Mouse (Mus musculus) limb, embryonic 12.5 days (tissue): ENCODE measurements around the gene Sik2. TPM values are rescaled to one million over a fixed set of nuclear protein-coding genes. Genes with fewer than 3 reads are reported as not detected.

Source experiments
- ATAC-seq: fragments of 200-750 bp; cut with Nextera tagmentation; 2 replicates; pipeline ENCODE4 v1.8.0; 2017; ENCODE audit warnings: low read depth, moderate TSS enrichment; ENCODE audit not compliant: insufficient number of reproducible peaks, insufficient read depth, low FRiP score, low TSS enrichment
- H3K27ac ChIP-seq: fragments of 300-500 bp; sonication (generic); 2 replicates; pipeline ENCODE4 v1.5.1; 2016; ENCODE audit warnings: mild to moderate bottlenecking, moderate library complexity
- H3K27me3 ChIP-seq: fragments of 300-500 bp; sonication (generic); 2 replicates; pipeline ENCODE4 v1.6.1; 2016; ENCODE audit warnings: mild to moderate bottlenecking, moderate library complexity
- H3K36me3 ChIP-seq: fragments of 300-500 bp; sonication (generic); 2 replicates; pipeline ENCODE4 v1.6.1; 2016; ENCODE audit warnings: mild to moderate bottlenecking, moderate library complexity
- H3K4me1 ChIP-seq: fragments of 300-500 bp; sonication (generic); replicated peaks from 2 replicates; pipeline ENCODE4 v1.6.1; 2016
- H3K4me2 ChIP-seq: fragments of 300-500 bp; sonication (generic); 2 replicates; pipeline ENCODE4 v1.6.1; 2016; ENCODE audit warnings: mild to moderate bottlenecking, moderate library complexity
- H3K4me3 ChIP-seq: fragments of 300-500 bp; sonication (generic); replicated peaks from 2 replicates; pipeline ENCODE4 v1.5.1; 2016; ENCODE audit warnings: mild to moderate bottlenecking
- H3K9ac ChIP-seq: fragments of 300-500 bp; sonication (generic); replicated peaks from 2 replicates; pipeline ENCODE4 v1.6.1; 2016; ENCODE audit warnings: mild to moderate bottlenecking, moderate library complexity
- H3K9me3 ChIP-seq: fragments of 300-500 bp; sonication (generic); 2 replicates; pipeline ENCODE4 v1.6.1; 2016; ENCODE audit warnings: mild to moderate bottlenecking, moderate library complexity
- WGBS: fragments of 180-500 bp; shearing (Covaris S2); methylation state at CpG from one replicate; pipeline ENCODE4 v1.1.7; 2016; 5-methylcytosine and 5-hydroxymethylcytosine counted together
- polyA plus RNA-seq: library from polyadenylated mRNA; unstranded; fragments of >200 nt; fragmentation: Nextera tagmentation; extraction: Ambion mirVana; gene quantifications from 2 replicates; pipeline ENCODE4 v1.2.1, GENCODE M21; 2016

Sik2 gene
- polyA plus RNA-seq, 1 experiment from 2014 or later = 16.9 TPM

GRCm38 (mm10) chr9:50850271-50850670, 158.6 kb downstream of the Sik2 start:
- Histone ChIP-seq H3K4me2 (no peak overlapping the region), H3K27ac (no peak overlapping the region), H3K36me3 (no peaks in the 10 kb centered on the region), H3K9me3 (no peaks in the 10 kb centered on the region), H3K27me3 (no peaks in the 10 kb centered on the region), H3K9ac (no peak overlapping the region), H3K4me3 (no peak overlapping the region), H3K4me1 (peaks cover 41% of the 10 kb centered on the region)
- no peak for ATAC-seq
- WGBS = 31% methylated on average over 11 of the region's 11 CpGs

DNA sequence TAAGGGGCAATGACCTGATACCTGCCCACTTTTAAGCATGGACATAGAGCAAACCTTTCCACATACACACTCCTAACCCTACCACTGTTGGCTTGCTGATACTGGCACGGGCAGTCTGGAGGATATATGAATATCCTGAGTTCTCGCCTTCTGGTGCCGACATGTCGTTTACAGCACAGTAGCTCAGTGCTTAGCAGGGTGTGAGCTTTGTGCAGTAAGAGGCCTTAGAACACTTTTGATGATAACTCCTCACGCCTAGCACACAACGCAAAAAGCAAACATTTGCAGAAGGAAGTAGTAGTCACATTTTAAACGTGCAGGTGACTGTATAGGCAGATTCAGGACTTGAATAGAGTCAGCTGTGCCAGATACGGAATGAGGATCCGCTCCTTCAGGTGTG, 159.1 kb downstream of the Sik2 start:
- WGBS = 75% methylated on average over 9 of the region's 9 CpGs
- Histone ChIP-seq H3K9ac (no peak overlapping the region), H3K36me3 (no peaks in the 10 kb centered on the region), H3K27me3 (no peaks in the 10 kb centered on the region), H3K4me3 (no peak overlapping the region), H3K4me2 (no peak overlapping the region), H3K4me1 (peaks cover 41% of the 10 kb centered on the region), H3K27ac (no peak overlapping the region), H3K9me3 (no peaks in the 10 kb centered on the region)
- ATAC-seq = no peak

GRCm38 (mm10) chr9:50849249-50849648, 159.6 kb downstream of the Sik2 start:
- H3K9me3 ChIP-seq = no peaks in the 10 kb centered on the region
- WGBS = 22% methylated on average over 8 of the region's 8 CpGs
- no peak overlapping the region for H3K27ac ChIP-seq
- H3K27me3 ChIP-seq = no peaks in the 10 kb centered on the region
- peak; percentile 58; the same call in 1 of the 2 replicates for ATAC-seq
- H3K9ac ChIP-seq = no peak overlapping the region
- H3K4me2 ChIP-seq = no peak overlapping the region
- peaks cover 4% of the 10 kb centered on the region; the same call in 1 of the 2 replicates for H3K36me3 ChIP-seq
- H3K4me1 ChIP-seq = peaks cover 38% of the 10 kb centered on the region
- H3K4me3 ChIP-seq = no peak overlapping the region

DNA sequence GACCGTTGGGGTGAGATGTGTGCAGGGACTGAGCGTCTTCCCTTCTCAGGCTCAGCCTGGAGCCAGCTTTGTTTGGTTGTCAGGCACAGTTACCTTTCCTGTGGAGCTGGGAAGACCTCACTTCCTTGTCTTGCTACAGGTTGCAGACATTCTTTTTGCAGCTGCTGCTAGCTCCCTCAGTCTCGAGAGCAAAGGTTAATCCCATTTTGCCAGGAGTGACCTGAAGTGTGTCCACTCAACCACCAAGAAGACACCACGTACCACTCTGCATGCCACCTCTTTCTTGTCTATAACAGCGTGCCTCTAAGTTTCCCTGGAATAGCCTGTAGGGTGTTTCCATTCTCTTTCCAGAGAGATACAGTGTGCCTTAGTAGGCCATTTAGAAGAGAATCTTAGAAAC, 160.1 kb downstream of the Sik2 start:
- Histone ChIP-seq H3K27me3 (no peaks in the 10 kb centered on the region), H3K4me1 (peaks cover 33% of the 10 kb centered on the region), H3K27ac (no peak overlapping the region), H3K9ac (no peak overlapping the region), H3K4me3 (no peak overlapping the region), H3K36me3 (peaks cover 9% of the 10 kb centered on the region; the same call in 1 of the 2 replicates), H3K9me3 (no peaks in the 10 kb centered on the region), H3K4me2 (no peak overlapping the region)
- no peak for ATAC-seq
- 73% methylated on average over 5 of the region's 5 CpGs for WGBS

- H3K4me2 ChIP-seq = no peak overlapping the region
- H3K4me1 ChIP-seq = peaks cover 26% of the 10 kb centered on the region
- peaks cover 17% of the 10 kb centered on the region for H3K36me3 ChIP-seq
- no peaks in the 10 kb centered on the region for H3K9me3 ChIP-seq
- H3K27me3 ChIP-seq = no peaks in the 10 kb centered on the region
- no peak overlapping the region for H3K9ac ChIP-seq
- WGBS = 55% methylated on average over 12 of the region's 12 CpGs
- H3K4me3 ChIP-seq = no peak overlapping the region
- no peak overlapping the region for H3K27ac ChIP-seq
- no peak for ATAC-seq
Measured at GRCm38 (mm10) chr9:50847606-50848368, 161.1 kb downstream of the Sik2 start.

DNA sequence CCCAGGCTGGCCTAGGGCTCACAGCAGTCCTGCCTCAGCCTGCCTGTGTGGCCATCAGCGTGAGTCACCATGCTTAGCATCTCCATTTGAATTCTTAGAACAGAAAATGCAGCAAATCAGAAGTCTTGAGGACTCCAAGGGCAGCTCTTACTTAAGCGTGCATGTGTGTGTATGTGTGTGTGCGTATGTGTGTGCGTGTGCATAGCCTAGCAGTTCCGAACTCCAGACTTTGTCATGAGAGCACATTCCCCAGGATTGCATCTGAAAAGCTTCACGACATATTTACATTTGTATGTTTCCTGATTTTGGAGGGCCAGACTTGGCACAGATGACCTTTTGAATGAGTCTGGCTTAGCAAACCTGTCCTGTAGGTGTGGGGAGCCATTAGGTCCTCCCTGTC, 161.7 kb downstream of the Sik2 start:
- peaks cover 19% of the 10 kb centered on the region for H3K36me3 ChIP-seq
- H3K4me3 ChIP-seq = no peak overlapping the region
- H3K9me3 ChIP-seq = no peaks in the 10 kb centered on the region
- no peaks in the 10 kb centered on the region for H3K27me3 ChIP-seq
- no peak overlapping the region for H3K9ac ChIP-seq
- 89% methylated on average over 6 of the region's 6 CpGs for WGBS
- no peak overlapping the region for H3K4me2 ChIP-seq
- no peak for ATAC-seq
- peak overlapping the region; percentile 53; the same call in 1 of the 2 replicates for H3K27ac ChIP-seq
- peaks cover 21% of the 10 kb centered on the region for H3K4me1 ChIP-seq

GRCm38 (mm10) chr9:50845547-50845946, 163.3 kb downstream of the Sik2 start:
- peaks cover 23% of the 10 kb centered on the region for H3K36me3 ChIP-seq
- no peak for ATAC-seq
- H3K4me2 ChIP-seq = no peak overlapping the region
- no peak overlapping the region for H3K27ac ChIP-seq
- 52% methylated on average over 9 of the region's 9 CpGs for WGBS
- no peak overlapping the region for H3K9ac ChIP-seq
- no peaks in the 10 kb centered on the region for H3K9me3 ChIP-seq
- H3K4me1 ChIP-seq = peaks cover 21% of the 10 kb centered on the region
- no peaks in the 10 kb centered on the region for H3K27me3 ChIP-seq
- H3K4me3 ChIP-seq = no peak overlapping the region

DNA sequence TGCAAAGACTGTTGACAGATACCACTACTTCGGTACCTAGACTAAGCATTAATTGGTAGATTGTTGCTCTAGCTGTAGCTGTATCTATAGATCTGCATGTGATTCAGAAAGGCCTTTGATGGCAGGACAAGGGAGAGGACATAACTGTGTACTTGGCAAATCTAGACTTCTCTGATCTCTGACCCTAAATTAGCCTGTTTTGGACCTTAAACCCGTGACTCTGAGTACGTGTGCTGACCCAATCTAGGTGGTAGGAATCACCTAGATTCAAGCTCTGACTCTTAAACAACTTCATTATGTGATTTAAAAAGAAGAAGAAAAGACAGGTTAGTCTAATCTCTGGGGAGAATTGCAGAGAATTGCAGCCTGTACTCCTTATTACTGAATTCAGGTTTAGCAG, 163.8 kb downstream of the Sik2 start, which contains the start of gene Ppp2r1b:
Gene Ppp2r1b (plus strand): TSS at position 221 of the 400 bp plus-strand sequence.
- Histone ChIP-seq H3K9ac (no peak within 1 kb of the TSS), H3K4me2 (no peak within 1 kb of the TSS), H3K36me3 (peaks cover 23% of the 10 kb centered on the region), H3K27me3 (no peaks in the 10 kb centered on the region), H3K4me3 (no peak within 1 kb of the TSS), H3K27ac (peak within 1 kb of the TSS; percentile 54; the same call in 1 of the 2 replicates), H3K9me3 (no peaks in the 10 kb centered on the region), H3K4me1 (peaks cover 21% of the 10 kb centered on the region)
- ATAC-seq = no peak
- 91% methylated on average over 3 of the region's 3 CpGs for WGBS

Other genes starting within 250 kb of the Sik2 start
- 10.9 and 11.3 TPM in 2 replicates for gene Fdxacb1, start 240.8 kb downstream of the Sik2 start, polyA plus RNA-seq
- 39.0 and 41.9 TPM in 2 replicates for gene Alg9, start 234.1 kb downstream of the Sik2 start, polyA plus RNA-seq
- 24.8 and 33.2 TPM in 2 replicates for gene 1110032A03Rik, start 233.6 kb downstream of the Sik2 start, polyA plus RNA-seq
- 102 and 106 TPM in 2 replicates for gene Ppp2r1b, start 163.8 kb downstream of the Sik2 start, polyA plus RNA-seq
- not detected in 2 replicates for gene Btg4, start 51.8 kb upstream of the Sik2 start, polyA plus RNA-seq
- gene Layn, start 68.0 kb upstream of the Sik2 start, polyA plus RNA-seq = 6.7 and 7.4 TPM in 2 replicates
- gene 4833427G06Rik, start 93.0 kb upstream of the Sik2 start, polyA plus RNA-seq = not detected in 2 replicates
- gene Gm32742, start 156.4 kb upstream of the Sik2 start, polyA plus RNA-seq = 0.03 TPM in 1 of 2 replicates, not detected in the other
- gene Pou2af1, start 204.6 kb upstream of the Sik2 start, polyA plus RNA-seq = not detected in 2 replicates